Mouse (Mus musculus) E14TG2a.4 (cell line): ENCODE results near the gene Fgfr3.

Experiments
- H3K27me3 ChIP-seq: 2 replicates; pipeline ENCODE4 v1.6.1; 2014; ENCODE audit warnings: low read length, control low read depth; ENCODE audit not compliant: insufficient read depth
- H3K36me3 ChIP-seq: 2 replicates; pipeline ENCODE4 v1.6.1; 2014; ENCODE audit warnings: low read length, control low read depth; ENCODE audit not compliant: insufficient read depth
- H3K4me1 ChIP-seq: replicated peaks from 2 replicates; pipeline ENCODE4 v1.6.1; 2014; ENCODE audit warnings: low read depth, low read length, control low read depth
- H3K4me3 ChIP-seq: replicated peaks from 2 replicates; pipeline ENCODE4 v1.5.1; 2014; ENCODE audit warnings: mild to moderate bottlenecking, low read length
- H3K9me3 ChIP-seq: 2 replicates; pipeline ENCODE4 v1.6.1; 2014; ENCODE audit warnings: low read length, control low read depth
- CTCF ChIP-seq: conservative IDR thresholded peaks from 2 replicates; pipeline ENCODE4 v1.5.1; 2014; ENCODE audit warnings: low read length
- NANOG ChIP-seq: IDR thresholded peaks from 2 replicates; pipeline ENCODE4 v1.6.1; 2014; ENCODE audit warnings: borderline replicate concordance, low read length, mixed read lengths
- POU5F1 ChIP-seq: IDR thresholded peaks from 2 replicates; pipeline ENCODE4 v1.6.1; 2014; ENCODE audit warnings: low read length, borderline replicate concordance

Gene Fgfr3

DNA sequence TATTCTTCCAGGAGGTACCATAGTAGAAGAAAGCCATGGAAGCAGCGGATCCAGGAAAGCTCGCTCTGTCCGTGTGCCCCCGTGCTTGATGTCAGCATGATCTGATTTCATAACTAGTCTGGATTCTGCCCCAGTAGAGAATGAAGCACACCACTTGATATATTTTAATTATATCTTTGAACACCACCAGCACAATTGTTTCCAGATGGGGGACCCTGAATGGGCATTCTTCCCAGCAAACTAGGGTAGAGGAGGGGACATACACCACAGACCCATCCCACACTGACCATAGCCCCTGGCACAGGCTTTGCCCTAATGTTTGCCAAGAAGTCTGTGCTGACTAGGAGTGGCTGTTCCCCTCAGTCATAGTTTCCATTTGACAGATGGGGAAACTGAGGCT is 36.5 kb upstream of the Fgfr3 start:
- TF ChIP-seq POU5F1 (no peak), NANOG (no peak), CTCF (no peak)

DNA sequence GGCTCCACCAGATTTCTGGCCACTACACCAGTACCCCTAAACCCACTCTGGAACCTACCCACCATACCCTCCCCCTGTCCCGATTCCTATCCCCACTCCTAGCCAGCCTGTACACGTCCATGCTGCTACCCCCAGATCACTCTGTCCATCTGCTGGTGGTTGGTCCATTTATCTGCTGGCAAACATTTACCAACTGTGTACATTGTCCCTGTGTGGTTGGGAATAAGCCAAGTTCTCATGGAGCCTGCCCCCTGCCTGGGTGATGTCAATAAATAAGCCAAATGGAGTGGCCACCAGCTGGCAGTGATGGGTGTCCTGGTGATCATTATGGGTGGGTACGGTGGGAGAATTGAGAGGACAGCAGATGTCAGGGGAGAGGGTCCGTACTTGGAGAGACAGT is 34.3 kb upstream of the Fgfr3 start:
- peaks cover 89% of the 10 kb centered on the region for H3K27me3 ChIP-seq
- H3K4me1 ChIP-seq: peaks cover 23% of the 10 kb centered on the region
- H3K9me3 ChIP-seq: no peaks in the 10 kb centered on the region
- TF ChIP-seq POU5F1 (no peak), CTCF (no peak), NANOG (no peak)
- no peaks in the 10 kb centered on the region for H3K36me3 ChIP-seq
- no peak overlapping the region for H3K4me3 ChIP-seq

More for the DNA sequence above, 36.5 kb upstream of the Fgfr3 start:
- Histone ChIP-seq H3K9me3 (no peaks in the 10 kb centered on the region), H3K27me3 (peaks cover 69% of the 10 kb centered on the region), H3K4me1 (peaks cover 30% of the 10 kb centered on the region), H3K36me3 (no peaks in the 10 kb centered on the region), H3K4me3 (no peak overlapping the region)

DNA sequence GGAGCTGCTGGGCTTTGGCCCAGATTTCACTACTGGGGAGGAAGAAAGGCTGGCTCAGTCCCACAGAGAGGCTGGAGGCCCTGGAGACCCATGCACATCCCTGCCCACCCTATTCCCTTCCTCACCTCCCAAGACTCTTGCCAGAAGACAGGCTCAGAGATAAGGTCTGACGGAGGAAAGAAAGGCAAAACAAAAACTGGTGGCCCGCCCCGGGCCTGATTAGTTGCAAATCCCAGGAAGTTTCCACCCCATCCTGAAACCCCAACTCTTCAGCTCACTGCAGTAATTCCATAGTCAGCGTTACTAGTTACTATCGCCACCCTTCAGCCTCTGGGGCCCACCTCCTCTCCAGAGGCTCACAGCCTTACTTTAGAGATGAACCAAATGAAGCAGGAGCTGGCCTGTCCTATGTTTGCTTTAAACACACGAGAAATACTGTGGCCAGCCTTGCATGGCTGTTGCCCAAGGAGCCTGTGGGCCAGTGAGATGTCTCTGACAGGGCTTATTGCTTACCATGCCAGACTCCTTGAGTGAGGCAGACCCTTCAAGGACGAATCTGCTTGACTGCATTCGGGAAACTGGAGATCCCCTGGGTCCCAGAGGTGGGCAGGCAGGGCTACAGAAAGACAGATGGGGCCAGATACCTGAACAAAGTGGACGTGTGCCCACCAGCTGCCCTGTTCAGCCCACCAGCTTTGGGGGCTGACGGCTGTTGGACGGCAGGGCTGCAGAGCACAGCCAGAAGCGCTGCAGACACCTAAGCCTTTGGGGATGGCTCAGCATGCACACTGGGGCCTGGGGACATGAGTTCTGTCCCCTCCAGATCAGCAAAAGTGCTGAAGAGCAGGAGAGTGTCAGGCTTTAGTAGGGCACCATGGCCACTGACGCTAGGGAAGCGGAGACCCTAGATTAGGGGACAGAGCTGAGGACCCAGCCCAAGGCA is 32.9 kb upstream of the Fgfr3 start:
- TF ChIP-seq CTCF (no peak), NANOG (no peak), POU5F1 (no peak)
- H3K9me3 ChIP-seq: no peaks in the 10 kb centered on the region
- peaks cover 34% of the 10 kb centered on the region for H3K4me1 ChIP-seq
- peaks cover 95% of the 10 kb centered on the region for H3K27me3 ChIP-seq
- peak overlapping the region; percentile 64 for H3K4me3 ChIP-seq
- no peaks in the 10 kb centered on the region for H3K36me3 ChIP-seq

GRCm38 (mm10) chr5:33689221-33689844 is 32.1 kb upstream of the Fgfr3 start:
- TF ChIP-seq NANOG (no peak), CTCF (no peak), POU5F1 (no peak)
- no peaks in the 10 kb centered on the region for H3K36me3 ChIP-seq
- H3K9me3 ChIP-seq: no peaks in the 10 kb centered on the region
- H3K27me3 ChIP-seq: peaks cover 99% of the 10 kb centered on the region
- peak overlapping the region; percentile 64 for H3K4me3 ChIP-seq
- peaks cover 39% of the 10 kb centered on the region for H3K4me1 ChIP-seq

- H3K9me3 ChIP-seq: no peaks in the 10 kb centered on the region
- no peaks in the 10 kb centered on the region for H3K36me3 ChIP-seq
- peaks cover 98% of the 10 kb centered on the region for H3K27me3 ChIP-seq
- H3K4me1 ChIP-seq: peaks cover 44% of the 10 kb centered on the region
- TF ChIP-seq NANOG (no peak), CTCF (no peak), POU5F1 (no peak)
- peak overlapping the region; percentile 64 for H3K4me3 ChIP-seq
Observed at GRCm38 (mm10) chr5:33689852-33690645, 31.4 kb upstream of the Fgfr3 start.

DNA sequence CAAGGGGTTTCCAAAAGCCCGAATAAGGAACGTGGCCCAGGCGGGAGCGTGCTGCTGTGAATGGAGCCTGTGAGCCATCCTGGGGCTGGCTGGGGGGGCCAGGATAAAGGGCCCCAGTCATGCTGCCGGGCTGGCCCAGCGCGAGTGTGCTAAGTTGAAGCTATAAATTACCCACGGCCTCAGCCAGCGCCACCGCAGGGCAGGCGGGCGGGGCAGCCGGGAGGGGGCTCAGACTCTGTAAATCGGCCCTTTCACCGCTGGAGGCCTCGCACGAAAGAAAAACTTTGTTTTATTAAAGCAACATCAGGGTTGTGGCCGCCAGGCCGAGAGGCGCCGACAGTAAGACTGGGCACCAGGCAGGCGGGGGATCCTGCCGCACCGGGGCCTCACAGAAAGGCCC is 29.1 kb upstream of the Fgfr3 start:
- TF ChIP-seq POU5F1 (no peak), NANOG (no peak), CTCF (no peak)
- Histone ChIP-seq H3K36me3 (no peaks in the 10 kb centered on the region), H3K9me3 (no peaks in the 10 kb centered on the region), H3K4me3 (peak overlapping the region; percentile 67), H3K27me3 (peaks cover 98% of the 10 kb centered on the region), H3K4me1 (peaks cover 58% of the 10 kb centered on the region)

GRCm38 (mm10) chr5:33694461-33694847 is 27.0 kb upstream of the Fgfr3 start:
- H3K4me1 ChIP-seq: peaks cover 50% of the 10 kb centered on the region
- no peaks in the 10 kb centered on the region for H3K9me3 ChIP-seq
- H3K4me3 ChIP-seq: no peak overlapping the region
- peaks cover 98% of the 10 kb centered on the region for H3K27me3 ChIP-seq
- H3K36me3 ChIP-seq: no peaks in the 10 kb centered on the region
- TF ChIP-seq CTCF (no peak), POU5F1 (no peak), NANOG (no peak)

- H3K27me3 ChIP-seq: peaks cover 98% of the 10 kb centered on the region
- peak overlapping the region; percentile 80 for H3K4me3 ChIP-seq
- no peaks in the 10 kb centered on the region for H3K9me3 ChIP-seq
- peaks cover 48% of the 10 kb centered on the region for H3K4me1 ChIP-seq
- H3K36me3 ChIP-seq: no peaks in the 10 kb centered on the region
- TF ChIP-seq CTCF (no peak), POU5F1 (no peak)
Observed at GRCm38 (mm10) chr5:33694848-33695717, 26.4 kb upstream of the Fgfr3 start.
